23 mouse cellular contexts compared by ENCODE assay signal in the genomic region with DNA sequence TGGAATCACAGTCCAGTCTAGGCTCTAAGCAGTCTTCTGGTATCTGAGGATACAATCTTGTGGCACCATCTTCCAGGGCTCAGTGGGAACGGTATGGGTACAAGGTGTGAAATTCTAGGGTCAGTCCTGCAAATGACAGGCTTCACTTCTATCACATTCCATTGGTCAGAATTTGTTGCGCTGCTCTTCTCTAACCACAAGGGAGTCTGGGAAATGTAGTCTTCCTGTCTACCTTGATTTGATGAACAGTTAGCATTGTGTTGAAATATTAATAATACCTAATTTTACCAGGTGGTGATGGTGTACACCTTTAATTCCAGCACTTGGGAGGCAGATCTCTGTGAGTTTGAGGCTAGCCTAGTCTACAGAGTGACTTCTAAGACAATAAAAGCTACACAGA. TPM values are rescaled to one million over a fixed set of nuclear protein-coding genes. Genes with fewer than 3 reads are reported as not detected.
DNase-seq lines count a peak whose midpoint lies in the region; TF ChIP-seq lines count a peak whose summit lies in the region.
"Had no signal": no experiment of that assay in that cellular context is flagged by ENCODE, and none has a peak within 500 bp of the region (broad histone marks: within the 10 kb centered on the region; RNA-seq: fewer than 3 reads in every experiment).

No protein-coding gene starts in this region.

- no peak for TF ChIP-seq POLR2A in CH12.LX (IDR thresholded peaks at IDR 0.05; ENCODE audit: low read depth, low read length)
- no peak for TF ChIP-seq POLR2A in bone marrow macrophage, adult 2 months (IDR thresholded peaks at IDR 0.05; ENCODE audit: borderline replicate concordance, low read depth, low read length)

- dilution Hi-C loops in CH12.LX (cut with MboI; ENCODE audit: extremely low pct_ligation_motif_present, extremely low pct_unique_long_range_greater_than_20kb, low sequenced_read_pairs): no loop called here

- peak overlapping the region; percentile 94 for H3K4me2 ChIP-seq in CH12.LX (ENCODE audit: insufficient read depth, low read depth, poor library complexity, severe bottlenecking)
- H3K4me2 ChIP-seq: embryonic facial prominence, embryonic 12.5 days; forebrain, embryonic 13.5 days; forebrain, embryonic 15.5 days had no signal

- in situ Hi-C loops in CH12.LX (cut with MboI; ENCODE audit: low pct_ligation_motif_present, low pct_unique_long_range_greater_than_20kb, low sequenced_read_pairs): no loop called here
- in situ Hi-C loops in ES-E14 (cut with MboI; ENCODE audit: low sequenced_read_pairs in 2 of 2, unreplicated experiment in 2 of 2): no loop called here

- peak overlapping the region; percentile 76 for H3K27ac ChIP-seq in CH12.LX (ENCODE audit: insufficient read depth, low read depth)
- H3K27ac ChIP-seq in ES-E14 (ENCODE audit: insufficient read depth, low read depth, low read length, poor library complexity, severe bottlenecking): no peak overlapping the region
- peak overlapping the region; percentile 72 for H3K27ac ChIP-seq in bone marrow macrophage, adult 2 months (ENCODE audit: insufficient read depth, low read depth, low read length)
- H3K27ac ChIP-seq: embryonic facial prominence, embryonic 10.5 days; embryonic facial prominence, embryonic 12.5 days; forebrain, embryonic 13.5 days; forebrain, embryonic 15.5 days had no signal

- H3K79me2 ChIP-seq in CH12.LX (replicated peaks; ENCODE audit: control insufficient read depth, extremely low read depth, insufficient read depth, poor library complexity, severe bottlenecking): peaks cover 69% of the 10 kb centered on the region

- no peaks in the 10 kb centered on the region for H3K27me3 ChIP-seq in CH12.LX (replicated peaks)
- H3K27me3 ChIP-seq: embryonic facial prominence, embryonic 12.5 days; forebrain, embryonic 13.5 days; forebrain, embryonic 15.5 days had no signal

- peaks cover 41 to 64% of the 10 kb centered on the region in 2 experiments for H3K36me3 ChIP-seq in CH12.LX (replicated peaks in 1 of 2; ENCODE audit: control insufficient read depth in 1 of 2, insufficient read depth in 1 of 2, low read length in 1 of 2)
- H3K36me3 ChIP-seq in ES-E14 (ENCODE audit: control insufficient read depth, insufficient read depth, low read length, poor library complexity, severe bottlenecking): no peaks in the 10 kb centered on the region
- H3K36me3 ChIP-seq: embryonic facial prominence, embryonic 10.5 days; embryonic facial prominence, embryonic 12.5 days; forebrain, embryonic 15.5 days had no signal

- TF ChIP-seq CTCF in CH12.LX (conservative IDR thresholded peaks at IDR 0.05 in 1 of 2, IDR thresholded peaks at IDR 0.05 in 1 of 2; ENCODE audit: low read depth in 2 of 2, low read length in 2 of 2): no peak
- no peak for TF ChIP-seq CTCF in bone marrow macrophage, adult 2 months (IDR thresholded peaks at IDR 0.05; ENCODE audit: low read depth, low read length)

- DNase-seq in CH12.LX (ENCODE audit: extremely low read depth) (no peak), ES-E14 (ENCODE audit: low read depth, low spot score) (no peak)
- no peak for DNase-seq in layer of hippocampus, postnatal 10 days (ENCODE audit: low spot score in 2 of 2)
- DNase-seq in right cerebral cortex, postnatal 4 days: no peak
- DNase-seq in layer of hippocampus, postnatal 25 days (ENCODE audit: extremely low spot score in 1 of 2, low spot score in 1 of 2): no peak
- DNase-seq: adrenal gland, adult 8-10 months; adrenal gland, postnatal 14 days; adrenal gland, postnatal 36 days; cerebellum, adult 11 months; cerebellum, adult 18-20 months; cerebellum, adult 8-10 months; cerebellum, adult 9-11 months; cerebellum, postnatal 25 days; forebrain, postnatal 0 days had no signal

- TF ChIP-seq EP300 in CH12.LX (IDR thresholded peaks at IDR 0.05; ENCODE audit: low read length): no peak

- H3K9me3 ChIP-seq in CH12.LX (replicated peaks; ENCODE audit: low read length): peaks cover 2% of the 10 kb centered on the region
- no peaks in the 10 kb centered on the region for H3K9me3 ChIP-seq in ES-E14 (ENCODE audit: control insufficient read depth, insufficient read depth, low read depth, low read length)
- H3K9me3 ChIP-seq: forebrain, embryonic 15.5 days had no signal

- no peak for TF ChIP-seq RAD21 in CH12.LX (IDR thresholded peaks at IDR 0.05; ENCODE audit: low read depth, low read length)

- H3K4me1 ChIP-seq in CH12.LX (ENCODE audit: control insufficient read depth in 1 of 2, insufficient read depth in 2 of 2): peaks cover 24 to 74% of the 10 kb centered on the region in 2 experiments
- no peaks in the 10 kb centered on the region for H3K4me1 ChIP-seq in ES-E14 (ENCODE audit: control insufficient read depth in 2 of 2, insufficient read depth in 2 of 2, low read length in 2 of 2, poor library complexity in 1 of 2)
- peaks cover 33% of the 10 kb centered on the region for H3K4me1 ChIP-seq in bone marrow macrophage, adult 2 months (ENCODE audit: control insufficient read depth, insufficient read depth, low read length)
- H3K4me1 ChIP-seq: embryonic facial prominence, embryonic 12.5 days; forebrain, embryonic 13.5 days; forebrain, embryonic 15.5 days had no signal

- H3K4me3 ChIP-seq in CH12.LX (replicated peaks in 1 of 3; ENCODE audit: low read depth in 2 of 3, low read length in 2 of 3, poor library complexity in 1 of 3): no peak overlapping the region
- H3K4me3 ChIP-seq in ES-E14 (ENCODE audit: insufficient read depth in 1 of 2, low read depth in 1 of 2, low read length in 2 of 2, poor library complexity in 1 of 2, severe bottlenecking in 1 of 2): no peak overlapping the region
- H3K4me3 ChIP-seq in bone marrow macrophage, adult 2 months (ENCODE audit: insufficient read depth, low read length): no peak overlapping the region
- H3K4me3 ChIP-seq: embryonic facial prominence, embryonic 10.5 days; embryonic facial prominence, embryonic 12.5 days; forebrain, embryonic 13.5 days; forebrain, embryonic 15.5 days had no signal

- H3K9ac ChIP-seq in CH12.LX (ENCODE audit: insufficient read depth, low read depth) (no peak overlapping the region), ES-E14 (ENCODE audit: insufficient read depth, low read depth, low read length, poor library complexity, severe bottlenecking) (no peak overlapping the region)
- H3K9ac ChIP-seq: embryonic facial prominence, embryonic 12.5 days; forebrain, embryonic 13.5 days; forebrain, embryonic 15.5 days; forebrain, postnatal 0 days had no signal

TF ChIP-seq in CH12.LX, 34 proteins besides CTCF, POLR2A, EP300 and RAD21:
- TF ChIP-seq HCFC1 (IDR thresholded peaks at IDR 0.05; ENCODE audit: low read depth, low read length) (peak; percentile 74), GABPA (IDR thresholded peaks at IDR 0.05; ENCODE audit: insufficient replicate concordance, low read depth, low read length) (no peak), CHD1 (IDR thresholded peaks at IDR 0.05; ENCODE audit: low read depth, low read length) (0 out of 2 replicates have a peak, but pooled peaks have one; percentile 12), SIN3A (IDR thresholded peaks at IDR 0.05; ENCODE audit: low read length) (no peak), JUN (IDR thresholded peaks at IDR 0.05; ENCODE audit: insufficient read depth, low read depth, low read length) (no peak)

TF ChIP-seq in ES-E14, 5 proteins besides CTCF, POLR2A, EP300 and RAD21:
- TF ChIP-seq ZNF384 (IDR thresholded peaks at IDR 0.05; ENCODE audit: low read depth, low read length) (no peak), MAFK (IDR thresholded peaks at IDR 0.05; ENCODE audit: insufficient read depth, low read depth, low read length) (no peak), HCFC1 (IDR thresholded peaks at IDR 0.05; ENCODE audit: borderline replicate concordance, insufficient read depth, low read length) (peak; percentile 62; the same call in 1 of the 2 replicates)
TF ChIP-seq in ES-E14: peak in this region for 1.

RNA-seq across cellular contexts. Expression of gene Pik3r6, which starts 17.6 kb away (rescaled TPM):
- total RNA-seq in CH12.LX (2012; rRNA removed) (88.4 and 102 TPM in 2 replicates), CH12.LX (2014; rRNA removed) (80.9 and 82.9 TPM in 2 replicates), ES-E14 (2012; rRNA removed) (0.40 TPM in 1 of 2 replicates, not detected in the other)
- 90.2 and 95.9 TPM in 2 replicates for polyA plus RNA-seq in CH12.LX (2012; ENCODE audit: insufficient read length, low read depth)
- polyA plus RNA-seq in bone marrow macrophage, adult 2 months (2012; ENCODE audit: insufficient read depth, insufficient read length, missing spikeins): 30.1 and 35.5 TPM in 2 replicates
- total RNA-seq in layer of hippocampus, postnatal 10 days (2021): 1 to 10 TPM; 2.0 to 2.5 TPM
- 1 to 10 TPM; 1.6 to 2.0 TPM for total RNA-seq in layer of hippocampus, postnatal 25 days (2021)
- polyA plus RNA-seq: activated CD4-positive, CD25-positive, alpha-beta regulatory T cell, adult 4 months; C2C12 had no signal

RNA-seq across cellular contexts. Expression of gene Mfsd6l, which starts 35.5 kb away (rescaled TPM):
- total RNA-seq in CH12.LX (2012; rRNA removed) (4.1 and 4.2 TPM in 2 replicates), CH12.LX (2014; rRNA removed) (4.0 and 5.1 TPM in 2 replicates), ES-E14 (2012; rRNA removed) (0.49 and 0.79 TPM in 2 replicates)
- polyA plus RNA-seq in CH12.LX (2012; ENCODE audit: insufficient read length, low read depth): 6.4 and 7.2 TPM in 2 replicates
- 0.35 and 1.2 TPM in 2 replicates for polyA plus RNA-seq in bone marrow macrophage, adult 2 months (2012; ENCODE audit: insufficient read depth, insufficient read length, missing spikeins)
- under 1 TPM; 0.16 to 0.23 TPM for total RNA-seq in layer of hippocampus, postnatal 10 days (2021)
- total RNA-seq in layer of hippocampus, postnatal 25 days (2021): not detected
- total RNA-seq: adrenal gland, adult 18-20 months; adrenal gland, postnatal 36 days had no signal
- polyA plus RNA-seq: activated CD4-positive, CD25-positive, alpha-beta regulatory T cell, adult 4 months; C2C12; forebrain, embryonic 11.5 days; forebrain, embryonic 13.5 days; forebrain, embryonic 15.5 days had no signal

Comparison
In these comparisons a context has a peak if more than half of its experiments do, and no peak if none do; other contexts are left out.
1. RNA of gene Pik3r6, which starts 17.6 kb away (total RNA-seq): 80.9 to 102 TPM in CH12.LX; 2.0 to 2.5 TPM in layer of hippocampus, postnatal 10 days, 1.6 to 2.0 TPM in layer of hippocampus, postnatal 25 days and 0.40 TPM in ES-E14; every median in the first group is over 10 times any median in the second.